Mouse (Mus musculus) ES-Bruce4 (cell line): ENCODE measurements around the gene Cog6.

Experiments used
- CTCF ChIP-seq: IDR thresholded peaks from one replicate; pipeline ENCODE4 v1.8.1; 2011; ENCODE audit warnings: low read depth, low read length
- POLR2A ChIP-seq: IDR thresholded peaks from one replicate; pipeline ENCODE4 v1.8.1; 2011; ENCODE audit warnings: low read length; ENCODE audit not compliant: insufficient read depth

GRCm38 (mm10) chr3:53002076-53002475, 15.0 kb downstream of the Cog6 start:
- no peak for TF ChIP-seq CTCF
- no peak for TF ChIP-seq POLR2A
